Mouse (Mus musculus) left cerebral cortex, adult 8-10 months (tissue): ENCODE data around the gene Uaca. TPM values are rescaled to one million over a fixed set of nuclear protein-coding genes. Genes with fewer than 3 reads are reported as not detected.

ENCODE experiments used
- DNase-seq, 2 experiments: peaks; one replicate each; pipeline ENCODE4 v3.0.0; 2022; ENCODE audit warnings: low spot score in 2 of 2
- total RNA-seq, 4 experiments: library from RNA; stranded (reverse); gene quantifications; 2 replicates each; pipeline ENCODE4 v1.2.4; 2022

The Uaca gene
- 10 to 100 TPM in 1 of 4 experiments, 1 to 10 TPM in 3; 6.8 to 10.6 (median 7.5) TPM for total RNA-seq

DNA sequence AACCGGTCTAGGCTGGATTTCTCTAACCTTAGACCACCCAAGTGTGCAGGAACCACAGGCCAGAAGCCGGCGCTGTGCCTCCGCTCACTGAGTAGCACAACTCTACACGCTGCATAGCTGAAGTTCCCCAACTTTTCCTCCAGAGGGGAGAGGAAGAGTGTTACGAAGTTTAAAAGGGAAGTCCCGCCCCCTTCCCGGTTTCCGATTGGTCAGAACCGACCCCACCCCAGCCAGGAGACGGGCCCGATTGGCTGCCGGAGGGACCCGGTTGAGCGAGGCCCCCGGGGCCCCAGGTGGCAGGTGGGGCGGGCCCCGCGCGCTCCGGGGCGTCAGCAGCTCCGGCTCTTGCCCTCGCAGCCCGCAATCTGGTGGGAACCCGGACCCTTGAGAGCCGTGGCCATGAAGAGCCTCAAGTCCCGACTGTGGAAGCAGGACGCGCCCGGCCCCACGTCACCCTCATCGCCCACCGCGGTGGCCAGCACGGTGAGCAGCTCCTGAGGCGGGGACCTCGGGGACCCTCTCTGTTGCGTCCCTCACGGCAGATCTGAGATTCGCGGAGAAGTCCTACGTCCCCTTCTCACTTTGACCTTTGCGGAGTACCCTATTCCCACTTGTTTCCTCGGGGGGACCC lies at the start of gene Uaca:
TSS of gene Uaca (plus strand) at position 333 of the 631 bp plus-strand sequence.
- peak; percentile 55 to 67 for DNase-seq

GRCm38 (mm10) chr9:60744971-60745370 lies 49.4 kb upstream of the Uaca start:
- no peak for DNase-seq

DNA sequence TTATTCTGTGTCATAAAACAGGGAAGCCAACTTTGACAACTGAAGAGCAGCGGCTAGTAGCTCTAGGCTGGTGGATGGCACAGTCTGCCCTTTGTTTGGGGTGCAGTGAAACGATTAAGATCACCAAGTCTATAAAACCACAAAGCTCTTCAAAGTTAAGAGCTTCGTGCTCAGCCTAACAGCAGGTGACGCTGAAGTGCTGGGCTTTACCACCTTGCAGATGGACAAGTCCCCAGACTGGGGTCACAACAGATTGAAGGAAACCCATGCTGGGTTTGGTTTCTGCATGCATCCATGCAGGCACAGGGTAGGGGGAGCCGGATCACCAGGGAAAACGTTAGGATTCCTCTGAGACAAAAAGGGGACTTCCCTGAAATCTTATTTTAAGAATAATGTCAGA lies 47.8 kb upstream of the Uaca start:
- no peak for DNase-seq

DNA sequence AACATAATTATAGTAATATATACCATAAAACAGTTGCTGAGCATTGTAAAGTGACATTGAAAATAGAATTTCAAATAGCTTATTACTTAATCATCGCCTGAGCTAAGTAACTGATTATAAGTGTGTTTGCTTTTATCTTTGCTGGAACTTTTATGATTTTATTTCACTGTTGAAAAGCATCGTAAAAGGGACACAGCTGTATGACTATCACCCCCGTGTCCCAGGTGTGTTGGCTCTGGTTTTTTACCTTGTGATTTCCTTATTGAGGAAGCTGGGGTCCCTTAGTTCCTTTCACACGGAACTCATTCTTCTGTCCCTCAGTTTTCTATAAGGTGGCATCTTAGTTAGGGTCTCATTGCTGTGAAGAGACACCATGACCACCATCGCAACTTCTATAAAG lies 46.7 kb upstream of the Uaca start:
- DNase-seq = no peak

DNA sequence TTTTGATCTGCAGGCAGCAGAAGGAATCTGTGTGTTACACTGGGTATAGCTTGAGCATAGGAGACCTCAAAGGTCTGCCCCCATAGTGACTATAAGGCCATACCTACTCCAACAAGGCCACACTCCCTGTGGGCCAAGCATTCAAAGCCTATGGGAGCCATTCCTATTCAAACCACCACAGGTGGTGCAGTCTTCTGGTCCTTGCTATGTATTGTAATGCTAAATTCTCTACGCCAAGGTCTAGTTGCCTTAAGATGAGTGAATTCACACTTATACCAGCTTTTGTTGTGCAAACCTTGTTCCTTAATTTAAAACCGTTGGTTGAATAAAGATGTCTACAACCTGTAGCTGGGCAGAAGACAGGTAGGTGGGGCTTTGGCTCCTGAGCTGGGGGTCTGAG lies 46.2 kb upstream of the Uaca start:
- no peak for DNase-seq

DNA sequence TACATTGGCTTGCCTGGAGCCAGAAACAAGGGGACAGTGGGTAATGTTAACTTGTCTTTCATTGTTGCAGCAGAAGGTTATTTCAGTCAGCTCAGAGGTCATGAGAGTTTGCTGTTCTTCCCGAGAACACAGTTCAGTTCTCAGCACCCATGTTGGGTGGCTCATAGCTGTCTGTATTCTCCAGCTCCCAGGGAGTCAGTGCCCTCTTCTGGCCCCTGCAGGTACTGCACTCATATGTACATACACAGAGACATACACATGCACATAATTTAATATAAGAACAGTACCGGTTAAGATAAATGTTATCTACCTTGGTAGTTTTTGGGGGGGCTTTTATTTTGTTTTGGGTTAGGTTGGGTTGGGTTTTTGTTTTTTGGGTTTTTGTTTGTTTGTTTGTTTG lies 45.2 kb upstream of the Uaca start:
- DNase-seq = no peak

DNA sequence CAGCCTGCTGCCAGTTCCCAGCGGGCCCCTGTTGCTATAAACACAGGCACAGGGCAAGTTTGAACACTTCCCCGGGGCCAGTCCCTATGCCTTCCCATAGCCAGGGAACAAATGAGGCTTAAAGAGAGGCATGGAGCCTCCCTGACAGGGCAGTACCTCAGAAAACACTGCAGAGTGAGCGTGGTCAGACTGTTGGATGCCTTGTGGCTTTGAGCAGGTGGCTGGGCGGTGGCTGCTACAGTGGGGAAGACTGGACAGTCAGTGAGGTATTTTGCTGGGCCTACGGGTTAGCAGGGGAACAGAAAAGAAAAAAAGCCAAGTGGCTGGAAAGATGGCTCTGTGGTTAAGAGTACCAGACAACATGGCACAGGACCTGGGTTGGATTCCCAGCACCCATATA lies 43.2 kb upstream of the Uaca start:
- DNase-seq = no peak

DNA sequence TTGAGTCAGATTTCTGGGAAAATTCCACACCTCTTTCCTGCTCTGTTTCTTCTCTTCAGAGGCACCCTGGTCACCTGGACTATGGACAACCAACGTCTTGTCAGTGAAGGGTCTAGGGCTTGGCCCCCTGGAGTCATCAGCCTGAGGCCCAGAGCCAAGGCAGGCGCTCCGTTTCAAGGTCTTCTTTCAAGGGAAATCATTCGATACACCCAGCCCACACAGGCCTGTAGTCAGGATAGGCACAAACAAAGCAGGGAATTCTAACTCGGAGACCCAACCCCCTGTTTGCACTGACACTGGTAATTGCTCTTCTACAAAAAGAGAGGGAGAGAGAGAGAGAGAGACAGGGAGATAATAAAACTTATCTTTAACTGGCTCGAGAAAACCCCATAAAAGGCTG lies 42.4 kb upstream of the Uaca start:
- DNase-seq = no peak

GRCm38 (mm10) chr9:60752636-60753035 lies 41.7 kb upstream of the Uaca start:
- no peak for DNase-seq

DNA sequence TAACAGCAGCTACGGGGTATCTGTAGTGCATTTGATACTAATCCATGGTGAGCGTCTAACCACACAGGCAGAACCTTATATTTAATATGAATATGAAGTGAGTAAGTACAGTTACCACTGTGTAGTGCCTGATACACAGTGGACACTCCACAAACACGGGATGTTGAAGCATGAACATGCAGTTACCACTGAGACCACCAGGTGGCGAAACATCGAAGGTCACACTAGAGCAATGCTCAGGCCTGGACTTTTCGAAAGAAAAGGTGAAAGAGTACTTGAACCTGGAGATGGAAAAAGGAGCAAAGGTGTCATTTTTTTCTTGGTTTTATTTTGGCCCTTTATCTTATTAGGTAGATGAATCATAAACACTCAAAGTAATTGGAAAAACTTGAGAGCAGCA lies 38.1 kb upstream of the Uaca start:
- peak in 1 of 2 experiments; percentile 56 for DNase-seq

GRCm38 (mm10) chr9:60756866-60757740 lies 37.2 kb upstream of the Uaca start:
- no peak for DNase-seq

DNA sequence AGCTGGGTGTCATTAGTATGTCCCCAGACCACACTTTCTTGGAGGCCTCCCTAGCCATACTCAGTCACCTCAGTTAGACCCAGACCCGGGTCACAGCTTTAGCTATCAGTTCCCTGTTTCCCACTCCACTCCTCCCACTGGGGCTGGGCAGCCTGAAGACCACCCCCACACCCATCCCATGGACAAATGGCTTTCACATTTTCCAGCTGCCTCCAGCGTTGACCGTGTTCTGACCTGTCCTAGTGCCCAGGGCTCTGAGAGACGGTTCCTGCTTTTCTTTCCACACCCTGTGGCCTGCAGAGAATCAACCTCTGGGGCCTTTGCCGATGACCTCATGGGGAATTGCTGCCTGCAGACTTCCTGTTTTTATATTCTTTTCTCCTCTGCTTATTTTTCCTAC lies 36.5 kb upstream of the Uaca start:
- no peak for DNase-seq

DNA sequence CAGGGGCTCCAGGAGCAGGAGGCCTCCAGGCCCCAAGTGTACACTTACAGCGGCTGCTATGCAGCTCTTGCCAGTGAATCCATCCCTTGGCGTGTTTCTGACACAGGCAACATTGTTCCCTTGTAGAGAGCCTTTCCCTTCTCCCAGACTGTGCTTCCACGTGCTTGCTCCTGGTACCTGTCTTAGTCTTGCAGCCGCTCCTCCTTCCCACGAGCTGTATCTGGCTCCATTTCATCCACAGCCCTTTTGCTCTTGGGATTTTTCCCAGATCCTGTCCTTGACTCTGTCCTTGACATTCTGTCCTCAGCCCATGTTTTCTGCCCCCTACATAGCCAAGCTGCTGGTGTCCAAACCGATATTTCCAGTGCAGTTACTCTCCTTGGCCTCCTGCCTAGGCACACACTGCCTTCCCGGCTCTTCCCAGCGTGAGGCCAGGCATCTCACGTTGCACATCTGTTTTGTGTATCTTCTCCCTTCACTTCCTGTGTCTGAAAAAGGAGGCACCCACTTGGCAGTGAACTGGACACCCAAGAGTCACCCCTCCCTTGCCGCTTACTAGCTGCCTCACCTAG lies 34.8 kb upstream of the Uaca start:
- no peak for DNase-seq

- no peak for DNase-seq
These were observed 29.2 kb upstream of the Uaca start for GRCm38 (mm10) chr9:60765181-60765580.

- DNase-seq = no peak
These were observed 25.9 kb upstream of the Uaca start for GRCm38 (mm10) chr9:60768393-60768792.

DNA sequence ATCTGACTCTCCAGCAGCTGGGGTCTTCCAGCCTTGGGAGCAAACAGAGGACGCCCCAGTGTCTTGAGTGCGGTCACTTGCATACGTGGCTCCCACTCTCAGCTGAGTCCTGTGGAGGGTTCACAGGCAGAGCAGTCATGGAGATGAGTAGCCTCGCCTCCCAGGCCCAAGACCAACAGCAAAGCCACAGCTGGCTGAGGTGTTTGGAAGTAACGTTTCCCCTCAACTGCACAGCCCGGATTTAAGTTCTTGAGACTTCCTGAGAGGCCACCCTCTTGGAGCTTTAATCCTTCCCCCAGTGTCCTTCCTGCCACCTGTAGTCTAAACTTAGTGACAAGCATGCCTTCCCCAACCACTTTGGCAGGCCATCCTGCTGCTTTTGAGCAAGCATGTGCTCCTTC lies 24.6 kb upstream of the Uaca start:
- no peak for DNase-seq

DNA sequence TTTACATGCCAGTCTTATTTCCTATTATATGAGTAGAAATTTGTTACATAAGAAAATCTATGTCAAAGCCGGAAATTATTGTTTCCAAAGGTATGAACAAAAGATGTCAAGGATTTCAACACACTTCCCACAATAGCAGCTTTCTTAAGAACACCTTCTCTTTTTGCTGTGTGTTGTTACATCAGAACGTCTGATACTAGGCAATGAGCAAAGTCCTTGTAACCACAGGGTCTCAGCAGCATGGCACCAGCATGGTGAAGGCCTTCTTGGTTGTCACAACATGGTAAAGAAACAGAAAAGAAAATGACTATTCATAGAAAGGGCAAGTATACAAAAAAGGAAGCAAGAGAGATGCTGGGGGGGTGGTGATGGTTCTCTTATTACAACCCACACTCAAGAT lies 20.6 kb upstream of the Uaca start:
- DNase-seq = no peak

DNA sequence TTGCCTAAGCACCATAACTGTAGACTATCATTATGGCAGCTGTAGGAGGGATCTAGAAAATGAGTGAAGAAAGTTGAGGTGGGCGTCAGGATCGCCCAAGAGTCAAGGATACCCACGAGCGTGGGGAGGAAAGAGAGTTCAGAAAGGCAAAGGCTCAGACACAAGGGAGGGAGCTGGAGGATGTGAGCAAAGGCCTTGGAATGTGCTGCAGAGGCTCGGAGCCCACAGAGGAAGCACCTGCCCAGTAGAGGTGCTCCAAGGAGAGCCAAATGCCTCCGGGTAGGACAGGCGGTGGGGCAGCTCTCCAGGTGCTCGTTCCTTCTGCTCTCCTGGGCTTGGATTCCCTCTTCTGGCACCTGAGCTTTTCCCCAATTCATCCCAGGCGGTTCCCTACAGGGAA lies 17.4 kb upstream of the Uaca start:
- no peak for DNase-seq

- no peak for DNase-seq
These were observed 12.1 kb upstream of the Uaca start for GRCm38 (mm10) chr9:60782057-60782789.

DNA sequence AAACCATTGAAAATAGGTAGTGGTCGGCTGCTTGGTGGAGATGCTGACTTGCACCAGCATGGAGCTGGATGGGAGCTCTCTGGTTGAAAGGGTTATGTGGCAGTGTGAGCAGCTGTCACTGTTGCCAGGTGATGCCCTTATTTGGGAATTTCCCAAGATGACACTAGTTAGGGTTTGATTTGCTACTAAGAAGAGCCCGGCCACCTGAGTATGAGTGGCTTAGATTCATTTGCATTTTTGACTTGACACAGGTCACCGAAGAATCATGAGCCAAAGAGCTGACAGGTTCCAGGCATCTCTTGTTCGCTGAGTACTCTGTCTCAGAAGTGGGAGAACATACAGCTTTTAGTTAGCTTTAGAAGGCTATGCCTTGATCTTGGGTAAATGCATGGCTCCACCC lies 9.3 kb upstream of the Uaca start:
- no peak for DNase-seq

DNA sequence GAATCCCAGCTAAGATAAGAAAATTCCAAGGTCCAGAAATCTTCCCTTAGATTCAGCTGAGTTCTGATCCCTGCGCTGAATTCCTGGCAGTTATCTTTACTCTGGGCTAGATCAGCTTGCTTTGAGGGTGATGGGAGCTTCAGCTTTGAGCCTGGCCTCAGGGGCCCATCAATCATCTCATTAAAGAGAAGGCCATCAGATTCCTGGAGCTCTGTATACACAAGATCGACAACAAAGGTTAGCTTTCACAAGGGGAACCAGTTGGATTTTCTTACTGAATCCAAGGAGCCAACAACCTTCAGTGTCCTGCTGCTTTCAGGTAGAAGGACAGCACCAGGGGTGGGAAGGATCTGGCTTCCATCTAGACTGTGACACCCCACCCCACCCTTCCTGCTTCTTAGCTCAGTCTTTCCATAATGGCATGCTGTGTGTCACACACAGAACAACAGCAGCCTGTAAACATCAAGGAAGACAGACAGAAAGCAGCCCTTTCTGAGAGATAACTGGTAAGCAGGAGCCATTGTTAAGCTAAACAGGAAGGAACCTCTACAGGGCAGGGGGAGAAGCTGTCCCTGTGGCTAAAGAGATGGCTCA lies 6.7 kb upstream of the Uaca start:
- no peak for DNase-seq

DNA sequence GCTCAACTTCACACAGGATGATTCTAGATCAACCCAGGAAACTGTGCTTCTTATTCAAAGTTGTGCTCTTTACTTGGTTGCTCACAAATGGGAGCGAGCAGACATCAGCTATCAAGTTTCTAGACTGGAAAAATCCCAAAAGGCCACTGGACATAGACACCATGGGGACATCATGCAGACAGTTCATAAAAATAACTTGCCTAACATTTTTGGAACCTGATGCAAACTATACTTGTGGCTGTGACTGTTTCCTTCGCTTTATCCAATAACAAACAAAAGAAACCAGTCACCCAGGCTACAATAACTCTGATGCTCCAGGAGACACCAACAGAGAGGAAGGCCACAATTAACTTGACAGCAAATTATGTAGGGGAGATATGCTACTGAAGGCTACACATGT lies 4.1 kb upstream of the Uaca start:
- no peak for DNase-seq
